ENCODE assay signal across 8 mouse cellular contexts in the genomic region with DNA sequence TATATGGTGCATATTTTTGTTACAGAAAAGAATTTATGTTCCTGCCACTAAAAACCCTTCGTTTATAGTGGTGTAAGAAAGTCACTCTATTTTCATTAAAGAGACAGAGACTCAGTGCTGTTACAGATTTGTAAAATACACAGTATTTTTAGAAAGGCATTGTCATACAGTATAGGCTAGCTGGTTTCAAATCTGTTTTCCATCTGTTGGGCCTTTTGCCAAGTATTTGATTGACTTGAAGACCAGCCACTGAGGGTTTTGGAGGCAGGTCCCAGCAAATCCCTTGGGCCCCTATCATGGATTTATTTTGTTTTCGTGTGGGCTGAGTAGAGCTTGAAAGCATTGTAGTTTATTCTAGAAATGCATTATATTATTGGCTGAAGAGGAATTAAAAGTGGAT. TPM values are rescaled to one million over a fixed set of nuclear protein-coding genes. Genes with fewer than 3 reads are reported as not detected.
A peak's percentile ranks its signal among the peaks of the same experiment; 100 is the strongest.
DNase-seq lines count a peak whose midpoint lies in the region; ATAC-seq and TF ChIP-seq lines count a peak whose summit lies in the region.

No protein-coding gene starts in this region.

- H3K27me3 ChIP-seq in testis, adult 2 months (ENCODE audit: control insufficient read depth, insufficient read depth, low read length), result no peaks in the 10 kb centered on the region
- no peaks in the 10 kb centered on the region for H3K27me3 ChIP-seq in embryonic facial prominence, embryonic 12.5 days
- no peaks in the 10 kb centered on the region for H3K27me3 ChIP-seq in heart, embryonic 12.5 days (replicated peaks)
- H3K27me3 ChIP-seq in kidney, embryonic 15.5 days, result no peaks in the 10 kb centered on the region
- no peaks in the 10 kb centered on the region for H3K27me3 ChIP-seq in limb, embryonic 15.5 days
- no peaks in the 10 kb centered on the region for H3K27me3 ChIP-seq in neural tube, embryonic 12.5 days (replicated peaks)

- no peak for DNase-seq in testis, postnatal 10 days (ENCODE audit: low spot score)

- no peaks in the 10 kb centered on the region; the same call in 1 of the 2 replicates for H3K4me1 ChIP-seq in testis, adult 2 months (ENCODE audit: control insufficient read depth, insufficient read depth, low read length)
- peaks cover 9% of the 10 kb centered on the region for H3K4me1 ChIP-seq in embryonic facial prominence, embryonic 12.5 days
- H3K4me1 ChIP-seq in heart, embryonic 12.5 days (replicated peaks), result peaks cover 10% of the 10 kb centered on the region
- peaks cover 26% of the 10 kb centered on the region for H3K4me1 ChIP-seq in kidney, embryonic 15.5 days
- H3K4me1 ChIP-seq in limb, embryonic 15.5 days, result peaks cover 7% of the 10 kb centered on the region
- peaks cover 16% of the 10 kb centered on the region for H3K4me1 ChIP-seq in neural tube, embryonic 12.5 days

- peak overlapping the region; percentile 71 for H3K4me3 ChIP-seq in testis, adult 2 months (ENCODE audit: control insufficient read depth, low read depth, low read length)
- peak overlapping the region; percentile 96 for H3K4me3 ChIP-seq in embryonic facial prominence, embryonic 12.5 days
- peak overlapping the region; percentile 95 for H3K4me3 ChIP-seq in heart, embryonic 12.5 days
- H3K4me3 ChIP-seq in kidney, embryonic 15.5 days (replicated peaks), result peak overlapping the region; percentile 99
- H3K4me3 ChIP-seq in limb, embryonic 15.5 days, result peak overlapping the region; percentile 96
- peak overlapping the region; percentile 94 for H3K4me3 ChIP-seq in neural tube, embryonic 12.5 days

- TF ChIP-seq POLR2A in testis, adult 2 months (IDR thresholded peaks at IDR 0.05; ENCODE audit: control insufficient read depth, low read depth, low read length), result no peak

- no peak overlapping the region for H3K9ac ChIP-seq in embryonic facial prominence, embryonic 12.5 days
- H3K9ac ChIP-seq in heart, embryonic 12.5 days, result peak overlapping the region; percentile 54; the same call in 1 of the 2 replicates
- H3K9ac ChIP-seq in kidney, embryonic 15.5 days, result 0 out of 2 replicates have a peak overlapping the region, but pooled peaks have one; percentile 14
- H3K9ac ChIP-seq in limb, embryonic 15.5 days, result no peak overlapping the region
- no peak overlapping the region for H3K9ac ChIP-seq in neural tube, embryonic 12.5 days

- ATAC-seq in embryonic facial prominence, embryonic 12.5 days (ENCODE audit: insufficient number of reproducible peaks, insufficient read depth, low FRiP score, low TSS enrichment), result peak; percentile 37; the same call in 1 of the 2 replicates
- ATAC-seq in heart, embryonic 12.5 days (ENCODE audit: insufficient number of reproducible peaks, low FRiP score), result no peak
- ATAC-seq in kidney, embryonic 15.5 days (replicated peaks; ENCODE audit: low FRiP score), result no peak
- ATAC-seq in limb, embryonic 15.5 days (ENCODE audit: insufficient number of reproducible peaks, low FRiP score, low TSS enrichment, low read depth), result no peak
- ATAC-seq in neural tube, embryonic 12.5 days (ENCODE audit: low FRiP score, low read depth), result no peak
- no peak for ATAC-seq in monocyte, adult 5-6 weeks (replicated peaks; ENCODE audit: insufficient number of reproducible peaks, low FRiP score, low TSS enrichment, poor library complexity, severe bottlenecking)

- WGBS in embryonic facial prominence, embryonic 12.5 days, result 15% methylated on average over 2 of the region's 2 CpGs
- 30% methylated on average over 2 of the region's 2 CpGs for WGBS in heart, embryonic 12.5 days
- 11% methylated on average over 2 of the region's 2 CpGs for WGBS in kidney, embryonic 15.5 days
- 4% methylated on average over 2 of the region's 2 CpGs for WGBS in limb, embryonic 15.5 days
- WGBS in neural tube, embryonic 12.5 days, result 36% methylated on average over 2 of the region's 2 CpGs

- H3K4me2 ChIP-seq in embryonic facial prominence, embryonic 12.5 days (replicated peaks), result peak overlapping the region; percentile 85
- H3K4me2 ChIP-seq in heart, embryonic 12.5 days, result peak overlapping the region; percentile 62
- peak overlapping the region; percentile 87 for H3K4me2 ChIP-seq in kidney, embryonic 15.5 days
- peak overlapping the region; percentile 88 for H3K4me2 ChIP-seq in limb, embryonic 15.5 days
- peak overlapping the region; percentile 86 for H3K4me2 ChIP-seq in neural tube, embryonic 12.5 days (replicated peaks)

- H3K27ac ChIP-seq in testis, adult 2 months (ENCODE audit: control insufficient read depth, insufficient read depth, low read depth, low read length), result no peak overlapping the region
- H3K27ac ChIP-seq in embryonic facial prominence, embryonic 12.5 days, result 0 out of 2 replicates have a peak overlapping the region, but pooled peaks have one; percentile 31
- H3K27ac ChIP-seq in heart, embryonic 12.5 days (ENCODE audit: poor library complexity, severe bottlenecking), result no peak overlapping the region
- H3K27ac ChIP-seq in kidney, embryonic 15.5 days, result 0 out of 2 replicates have a peak overlapping the region, but pooled peaks have one; percentile 5
- H3K27ac ChIP-seq in limb, embryonic 15.5 days, result no peak overlapping the region
- no peak overlapping the region for H3K27ac ChIP-seq in neural tube, embryonic 12.5 days

- H3K9me3 ChIP-seq in embryonic facial prominence, embryonic 12.5 days, result no peaks in the 10 kb centered on the region
- H3K9me3 ChIP-seq in heart, embryonic 12.5 days (replicated peaks), result no peaks in the 10 kb centered on the region
- no peaks in the 10 kb centered on the region for H3K9me3 ChIP-seq in kidney, embryonic 15.5 days (replicated peaks)
- H3K9me3 ChIP-seq in limb, embryonic 15.5 days, result no peaks in the 10 kb centered on the region
- no peaks in the 10 kb centered on the region for H3K9me3 ChIP-seq in neural tube, embryonic 12.5 days

- TF ChIP-seq CTCF in testis, adult 2 months (IDR thresholded peaks at IDR 0.05; ENCODE audit: control insufficient read depth, insufficient read depth, insufficient replicate concordance, low read depth, low read length), result no peak

- H3K36me3 ChIP-seq in testis, adult 2 months (ENCODE audit: control insufficient read depth, insufficient read depth, low read length), result no peaks in the 10 kb centered on the region; the same call in none of the 2 replicates
- peaks cover 16% of the 10 kb centered on the region; the same call in 1 of the 2 replicates for H3K36me3 ChIP-seq in embryonic facial prominence, embryonic 12.5 days
- H3K36me3 ChIP-seq in heart, embryonic 12.5 days, result peaks cover 11% of the 10 kb centered on the region
- peaks cover 12% of the 10 kb centered on the region for H3K36me3 ChIP-seq in kidney, embryonic 15.5 days
- H3K36me3 ChIP-seq in limb, embryonic 15.5 days, result peaks cover 7% of the 10 kb centered on the region; the same call in 1 of the 2 replicates
- H3K36me3 ChIP-seq in neural tube, embryonic 12.5 days, result peaks cover 8% of the 10 kb centered on the region

RNA-seq across cellular contexts. Expression of gene Ppm1d, which starts 1.8 kb away (rescaled TPM):
- 106 TPM in 2 replicates for polyA plus RNA-seq in testis, adult 2 months (2012; rRNA removed)
- 26.6 and 27.7 TPM in 2 replicates for polyA plus RNA-seq in embryonic facial prominence, embryonic 12.5 days (2016; fragmentation: Nextera tagmentation; extraction: Ambion mirVana)
- polyA plus RNA-seq in heart, embryonic 12.5 days (2016; fragmentation: Nextera tagmentation; extraction: Ambion mirVana), result 17.7 and 18.5 TPM in 2 replicates
- 19.2 and 20.2 TPM in 2 replicates for polyA plus RNA-seq in kidney, embryonic 15.5 days (2015; fragmentation: Nextera tagmentation; extraction: Ambion mirVana)
- 13.3 and 15.4 TPM in 2 replicates for polyA plus RNA-seq in limb, embryonic 15.5 days (2015; fragmentation: Nextera tagmentation; extraction: Ambion mirVana)
- 28.1 and 30.8 TPM in 2 replicates for polyA plus RNA-seq in neural tube, embryonic 12.5 days (2016; fragmentation: Nextera tagmentation; extraction: Ambion mirVana)
- total RNA-seq in monocyte, adult 5-6 weeks (2017), result 15.4 to 21.7 TPM (median 15.4 TPM) in 3 replicates

RNA-seq across cellular contexts. Expression of gene Bcas3, which starts 40.1 kb away (rescaled TPM):
- polyA plus RNA-seq in testis, adult 2 months (2012; rRNA removed), result 21.8 and 23.4 TPM in 2 replicates
- 28.7 and 31.6 TPM in 2 replicates for polyA plus RNA-seq in embryonic facial prominence, embryonic 12.5 days (2016; fragmentation: Nextera tagmentation; extraction: Ambion mirVana)
- polyA plus RNA-seq in heart, embryonic 12.5 days (2016; fragmentation: Nextera tagmentation; extraction: Ambion mirVana), result 16.1 and 20.6 TPM in 2 replicates
- polyA plus RNA-seq in kidney, embryonic 15.5 days (2015; fragmentation: Nextera tagmentation; extraction: Ambion mirVana), result 26.2 and 28.2 TPM in 2 replicates
- 23.6 and 31.5 TPM in 2 replicates for polyA plus RNA-seq in limb, embryonic 15.5 days (2015; fragmentation: Nextera tagmentation; extraction: Ambion mirVana)
- polyA plus RNA-seq in neural tube, embryonic 12.5 days (2016; fragmentation: Nextera tagmentation; extraction: Ambion mirVana), result 34.5 and 38.2 TPM in 2 replicates
- total RNA-seq in monocyte, adult 5-6 weeks (2017), result 19.2 to 32.8 TPM (median 29.5 TPM) in 3 replicates

Comparison
In these comparisons a context has a peak if more than half of its experiments do, and no peak if none do; other contexts are left out.
1. H3K27ac ChIP-seq: peak in embryonic facial prominence, embryonic 12.5 days (single experiment) and kidney, embryonic 15.5 days (single experiment); none in testis, adult 2 months (single experiment), heart, embryonic 12.5 days (single experiment), limb, embryonic 15.5 days (single experiment) and neural tube, embryonic 12.5 days (single experiment).
2. H3K9ac ChIP-seq: peak in heart, embryonic 12.5 days (single experiment) and kidney, embryonic 15.5 days (single experiment); none in embryonic facial prominence, embryonic 12.5 days (single experiment), limb, embryonic 15.5 days (single experiment) and neural tube, embryonic 12.5 days (single experiment).
3. Peak in every context shown above with its lines, with median percentiles within 50 percentile points of each other: H3K4me3 ChIP-seq and H3K4me2 ChIP-seq.